Mouse (Mus musculus) olfactory bulb, adult 2 months (tissue): Measurements from ENCODE around the gene Slfnl1.

ENCODE experiments used
- CTCF ChIP-seq: fragments of 200-500 bp; IDR thresholded peaks from 2 replicates; pipeline ENCODE4 v1.5.1; 2012; ENCODE audit warnings: low read depth, mild to moderate bottlenecking, low read length, moderate library complexity; ENCODE audit not compliant: insufficient read depth
- POLR2A ChIP-seq: fragments of 200-500 bp; IDR thresholded peaks from 2 replicates; pipeline ENCODE4 v1.6.1; 2012; ENCODE audit warnings: mild to moderate bottlenecking, low read depth, low read length, moderate library complexity; ENCODE audit not compliant: insufficient read depth

GRCm38 (mm10) chr4:120538664-120539063 is 6.6 kb downstream of the Slfnl1 start:
- TF ChIP-seq CTCF (no peak), POLR2A (no peak)
